Mouse (Mus musculus) cerebellum, adult 18-20 months (tissue): ENCODE results near the gene Cxcr5.

Source experiments
- DNase-seq, 2 experiments: peaks; one replicate each; pipeline ENCODE4 v3.0.0; 2021

The Cxcr5 gene

DNA sequence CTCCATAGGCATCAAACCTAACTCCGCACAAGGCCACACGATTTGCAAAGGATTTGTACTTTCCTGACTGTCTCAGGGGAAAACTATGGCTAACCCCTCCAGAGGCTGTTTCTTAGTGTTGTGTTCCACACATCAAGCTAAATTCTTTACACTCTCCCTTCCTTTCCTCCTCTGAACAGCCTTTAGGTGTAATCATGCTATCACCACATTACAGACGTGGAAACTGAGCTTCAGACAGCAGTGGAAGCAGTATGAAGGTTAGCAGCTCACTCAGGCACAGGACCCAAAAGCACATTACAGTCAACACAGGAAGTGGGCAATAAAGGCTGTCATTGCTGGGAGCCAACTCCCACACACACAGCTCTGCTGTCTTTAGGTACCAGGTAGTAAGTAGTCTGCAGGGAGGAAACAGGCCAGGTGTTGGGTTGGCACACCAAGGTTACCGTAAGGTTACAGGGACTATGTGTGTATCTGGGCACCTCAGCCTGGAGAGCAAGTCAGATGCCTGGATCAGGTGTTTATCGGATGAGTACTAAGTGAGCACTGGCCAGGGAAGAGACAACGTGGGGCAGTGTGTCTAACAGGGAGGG is 28.6 kb downstream of the Cxcr5 start:
- DNase-seq, result no peak

- no peak for DNase-seq
Observed at GRCm38 (mm10) chr9:44528340-44528739, 33.3 kb downstream of the Cxcr5 start.

- DNase-seq, result no peak
Observed at GRCm38 (mm10) chr9:44526337-44527112, 35.2 kb downstream of the Cxcr5 start.

DNA sequence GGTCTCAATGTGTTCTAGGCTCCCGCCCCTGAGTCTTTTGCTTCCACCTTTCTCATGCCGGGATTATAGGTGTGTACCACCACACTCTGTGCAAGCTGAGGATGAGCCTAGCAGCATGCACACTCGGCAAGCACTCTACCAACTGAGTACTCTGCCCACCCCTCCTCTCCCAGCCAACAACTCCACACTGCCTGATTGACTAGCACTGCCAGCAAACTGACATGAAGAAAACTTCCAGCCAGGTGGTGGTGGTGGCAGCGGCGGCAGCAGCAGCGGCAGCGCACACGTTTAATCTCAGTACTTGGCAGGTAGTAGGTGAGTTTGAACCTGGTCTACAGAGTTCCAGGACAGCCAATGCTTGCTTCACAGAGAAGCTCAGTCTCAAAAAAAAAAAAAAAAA is 36.1 kb downstream of the Cxcr5 start:
- no peak for DNase-seq

- no peak for DNase-seq
Observed at GRCm38 (mm10) chr9:44525001-44525400, 36.7 kb downstream of the Cxcr5 start.

GRCm38 (mm10) chr9:44524235-44524826 is 37.3 kb downstream of the Cxcr5 start:
- no peak for DNase-seq

GRCm38 (mm10) chr9:44523686-44524085 is 38.0 kb downstream of the Cxcr5 start:
- no peak for DNase-seq

GRCm38 (mm10) chr9:44521927-44522326 is 39.8 kb downstream of the Cxcr5 start:
- no peak for DNase-seq

- no peak for DNase-seq
Observed at GRCm38 (mm10) chr9:44518068-44518467, 43.6 kb downstream of the Cxcr5 start.

DNA sequence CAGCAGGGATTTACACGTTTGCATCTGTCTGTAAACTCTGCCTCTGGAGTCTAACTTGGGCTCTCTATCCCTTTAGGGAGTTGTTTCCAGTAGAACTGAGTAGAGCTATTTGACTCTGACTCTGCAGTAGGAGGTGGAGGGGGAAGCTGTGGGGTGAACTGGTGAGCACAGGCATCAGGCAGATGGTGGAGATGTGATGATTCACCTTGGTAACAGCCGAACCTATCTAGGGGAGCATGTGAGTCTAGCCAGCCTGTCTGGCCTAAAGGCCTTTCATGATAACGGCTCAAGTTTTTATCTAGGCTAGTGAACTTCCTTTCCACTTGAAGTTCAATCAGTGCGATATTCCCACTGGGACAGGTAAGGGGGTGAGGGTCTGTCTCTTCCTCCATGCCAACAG is 44.3 kb downstream of the Cxcr5 start:
- DNase-seq, result peak; percentile 41 to 68

- no peak for DNase-seq
Observed at GRCm38 (mm10) chr9:44515891-44516290, 45.8 kb downstream of the Cxcr5 start.

DNA sequence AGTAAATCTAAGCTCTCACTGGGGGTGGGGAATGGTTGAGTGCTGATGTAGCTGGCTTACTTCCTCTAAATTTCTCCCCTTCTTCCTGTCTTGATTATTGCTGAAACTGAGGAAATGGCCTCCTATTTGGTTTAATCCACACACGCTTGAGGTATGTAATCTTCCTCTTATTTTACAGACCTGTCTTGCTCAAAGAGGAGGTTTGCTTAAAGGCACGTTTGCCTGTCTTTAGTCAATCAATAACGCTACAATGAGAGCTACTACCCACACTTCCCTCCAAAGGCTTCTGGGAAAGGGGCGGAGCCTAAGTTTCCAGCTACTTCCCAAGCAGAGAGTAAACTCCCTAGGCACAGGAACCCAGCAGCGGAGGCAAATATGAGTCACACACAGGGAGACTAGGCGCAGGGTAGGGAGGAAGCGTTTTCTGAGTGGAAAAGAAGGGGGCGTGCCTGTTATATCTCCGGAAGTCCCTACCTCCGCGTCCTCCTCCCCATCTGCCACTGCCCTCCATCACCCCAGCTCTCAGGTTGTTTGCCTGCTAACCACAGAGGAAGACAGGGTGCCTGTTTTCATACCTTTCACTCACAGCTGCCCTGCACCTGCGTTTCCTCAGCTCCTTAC is 46.4 kb downstream of the Cxcr5 start:
- DNase-seq, result no peak

GRCm38 (mm10) chr9:44514147-44514546 is 47.5 kb downstream of the Cxcr5 start:
- no peak for DNase-seq

DNA sequence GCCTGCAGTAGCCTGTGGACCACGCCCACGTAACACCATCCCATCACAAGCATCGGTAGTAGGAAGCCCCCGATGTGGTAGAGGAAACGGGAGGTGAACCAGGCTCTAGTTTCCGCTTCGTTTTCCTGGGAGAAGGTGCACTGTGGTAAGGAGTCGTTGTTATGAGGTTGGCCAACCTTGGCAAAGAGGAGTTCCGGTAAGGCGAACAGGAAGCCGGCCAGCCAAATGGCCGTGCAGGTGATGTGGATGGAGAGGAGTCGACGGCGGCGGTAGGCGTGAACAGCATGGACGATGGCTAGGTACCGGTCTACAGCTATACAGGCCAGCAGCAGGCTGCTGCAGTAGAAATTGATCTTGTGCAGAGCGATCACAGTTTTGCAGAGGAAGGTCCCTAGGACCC is 48.1 kb downstream of the Cxcr5 start:
- no peak for DNase-seq

- no peak for DNase-seq
Observed at GRCm38 (mm10) chr9:44513121-44513520, 48.6 kb downstream of the Cxcr5 start.

DNA sequence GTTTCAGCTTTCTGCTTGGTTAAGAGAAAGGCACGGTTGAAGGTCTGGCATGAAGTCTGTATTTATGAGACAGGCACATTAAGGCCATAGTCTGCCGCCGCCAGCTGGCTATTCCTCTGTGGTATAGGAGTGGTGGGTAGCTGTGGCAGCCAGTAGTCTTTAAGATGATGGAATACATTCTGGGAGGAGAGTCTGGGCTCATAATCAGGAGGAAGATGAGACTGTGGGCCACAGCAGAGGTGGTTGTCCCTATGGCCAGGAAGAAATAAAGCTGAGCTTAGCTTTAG is 49.0 kb downstream of the Cxcr5 start:
- no peak for DNase-seq

GRCm38 (mm10) chr9:44511935-44512716 is 49.6 kb downstream of the Cxcr5 start:
- no peak for DNase-seq

DNA sequence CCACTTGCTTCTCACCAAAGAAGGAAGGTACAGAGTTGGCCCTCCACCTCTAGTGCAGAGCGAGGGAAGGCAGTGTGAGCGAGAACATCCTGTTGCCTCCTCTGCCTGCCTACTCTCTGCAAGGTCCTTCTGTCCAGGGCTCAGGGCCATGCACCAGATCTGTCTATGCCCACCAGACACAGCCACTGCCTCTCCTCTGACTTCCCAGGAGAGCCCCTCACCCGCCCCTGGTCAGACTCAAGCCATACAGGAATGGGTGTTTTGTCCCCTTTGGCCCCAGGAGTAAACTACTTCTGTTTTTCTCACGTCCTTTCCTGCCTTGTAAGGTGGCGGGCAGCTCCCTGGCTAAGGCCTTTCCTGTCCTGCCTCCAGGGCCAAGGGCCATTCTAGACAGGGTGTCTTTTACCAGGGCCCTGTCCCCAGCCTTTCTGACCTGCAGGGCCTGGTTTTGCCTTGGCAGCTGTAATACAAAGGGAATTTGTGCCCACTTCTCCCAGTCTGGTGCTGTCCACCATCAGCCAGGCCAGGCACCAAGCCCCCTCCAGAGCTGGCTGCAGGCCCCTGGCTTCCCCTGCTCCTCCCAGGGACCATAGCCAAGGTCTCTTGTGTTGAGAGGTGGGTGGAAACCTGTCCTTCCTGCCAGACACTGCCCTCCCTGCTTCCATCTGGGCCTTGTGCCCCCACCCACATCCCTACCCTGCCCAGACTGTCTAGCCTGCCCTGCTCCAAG is 50.6 kb downstream of the Cxcr5 start:
- DNase-seq, result peak; percentile 62 to 63

DNA sequence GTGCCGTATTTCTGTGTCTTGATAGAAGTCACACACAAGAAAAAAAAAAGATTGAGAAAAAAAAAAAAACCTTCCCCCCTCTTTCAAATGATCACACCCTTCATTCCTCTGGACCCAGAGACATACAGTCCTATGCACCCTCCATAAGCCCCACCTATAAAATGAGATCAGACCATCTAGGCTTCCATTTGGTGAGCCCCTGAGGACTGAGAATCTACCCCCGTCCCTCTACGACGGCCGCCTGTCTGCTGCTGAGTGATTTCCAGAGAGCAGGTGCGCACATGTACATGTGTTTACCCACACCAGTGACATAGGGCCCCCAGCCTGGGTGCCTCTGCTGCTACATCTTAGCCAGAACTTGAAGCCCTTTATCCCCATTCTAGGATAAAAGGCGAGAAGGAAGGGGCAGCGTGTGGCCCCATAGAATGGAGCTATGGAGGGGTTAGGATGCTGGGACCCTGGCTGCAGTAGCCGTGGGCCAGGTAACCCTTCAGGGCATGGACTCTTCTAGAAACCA is 51.3 kb downstream of the Cxcr5 start:
- DNase-seq, result peak in 1 of 2 experiments; percentile 38

- peak; percentile 88 to 90 for DNase-seq
Observed at GRCm38 (mm10) chr9:44509487-44510354, 52.0 kb downstream of the Cxcr5 start.
